Mouse (Mus musculus): ENCODE data around the gene Gm20388. TPM values are rescaled to one million over a fixed set of nuclear protein-coding genes. Genes with fewer than 3 reads are reported as not detected.

Gene Gm20388
- polyA plus RNA-seq, 1 experiment from 2014 or later: not detected

DNA sequence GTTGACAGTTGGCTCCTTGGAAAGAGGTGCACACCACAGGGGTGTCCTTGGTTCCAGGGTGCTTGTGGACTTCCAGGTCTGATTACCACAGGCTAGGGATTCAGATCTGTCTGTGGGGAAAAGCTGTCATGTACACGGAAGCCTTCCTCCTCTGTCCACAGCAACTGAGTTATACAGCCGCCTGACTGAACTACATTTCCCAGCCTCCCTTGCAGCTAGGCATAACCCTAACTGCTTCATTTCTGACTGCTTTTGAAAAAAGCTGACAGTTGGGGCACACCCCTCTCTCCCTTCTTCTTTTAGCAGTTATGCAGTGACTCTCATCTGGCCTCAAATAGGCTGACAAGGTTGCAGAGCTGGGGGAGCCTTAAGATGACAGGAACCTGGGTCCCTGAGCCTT, 901.3 kb downstream of the Gm20388 start:
- no peak for ATAC-seq (ENCODE audit: insufficient number of reproducible peaks, low FRiP score, low TSS enrichment, low read depth)
- no peaks in the 10 kb centered on the region for H3K36me3 ChIP-seq (ENCODE audit: control insufficient read depth, insufficient read depth, low read length)
- no peaks in the 10 kb centered on the region for H3K9me3 ChIP-seq (ENCODE audit: control insufficient read depth, low read length)
- H3K27me3 ChIP-seq (ENCODE audit: control insufficient read depth, insufficient read depth, low read length): peaks cover 2% of the 10 kb centered on the region; the same call in 1 of the 2 replicates
- H3K9ac ChIP-seq (ENCODE audit: low read length): no peak overlapping the region
- no peak overlapping the region for H3K4me3 ChIP-seq (ENCODE audit: low read depth, low read length)
- 85% methylated on average over 2 of the region's 2 CpGs for WGBS
- no peak for DNase-seq (ENCODE audit: low spot score)
- no peaks in the 10 kb centered on the region for H3K4me1 ChIP-seq (ENCODE audit: control insufficient read depth, insufficient read depth, low read length)
- H3K27ac ChIP-seq (replicated peaks; ENCODE audit: low read depth, low read length): no peak overlapping the region
- no peak overlapping the region for H3K4me2 ChIP-seq (ENCODE audit: low read depth, severe bottlenecking)

DNA sequence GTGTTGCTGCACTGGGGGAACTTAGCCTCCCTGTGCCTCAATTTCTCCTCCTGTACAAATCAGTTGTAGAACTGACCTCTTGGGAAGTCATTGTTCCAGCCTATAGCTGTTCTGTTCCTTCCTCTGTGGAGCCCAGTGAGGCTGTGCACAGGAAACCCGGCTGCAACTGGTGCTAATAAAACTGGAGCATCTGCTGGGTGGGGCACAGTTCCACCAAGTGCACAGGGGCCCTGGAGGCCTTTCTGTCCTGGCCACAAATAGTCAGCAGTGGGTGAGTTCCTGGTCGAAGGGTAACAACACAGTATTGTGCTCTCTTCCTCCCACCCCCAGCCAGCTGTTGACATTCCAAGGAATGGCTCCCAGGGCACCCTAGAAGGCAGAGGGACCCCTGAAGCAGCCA, 902.4 kb downstream of the Gm20388 start:
- WGBS: 60% methylated on average over 2 of the region's 2 CpGs
- ATAC-seq (ENCODE audit: insufficient number of reproducible peaks, low FRiP score, low TSS enrichment, low read depth): no peak
- Histone ChIP-seq H3K27ac (replicated peaks; ENCODE audit: low read depth, low read length) (no peak overlapping the region), H3K9ac (ENCODE audit: low read length) (no peak overlapping the region), H3K4me2 (ENCODE audit: low read depth, severe bottlenecking) (no peak overlapping the region), H3K36me3 (ENCODE audit: control insufficient read depth, insufficient read depth, low read length) (no peaks in the 10 kb centered on the region), H3K9me3 (ENCODE audit: control insufficient read depth, low read length) (no peaks in the 10 kb centered on the region), H3K4me3 (ENCODE audit: low read depth, low read length) (no peak overlapping the region), H3K27me3 (ENCODE audit: control insufficient read depth, insufficient read depth, low read length) (peaks cover 2% of the 10 kb centered on the region; the same call in 1 of the 2 replicates), H3K4me1 (ENCODE audit: control insufficient read depth, insufficient read depth, low read length) (no peaks in the 10 kb centered on the region)
- DNase-seq (ENCODE audit: low spot score): no peak

DNA sequence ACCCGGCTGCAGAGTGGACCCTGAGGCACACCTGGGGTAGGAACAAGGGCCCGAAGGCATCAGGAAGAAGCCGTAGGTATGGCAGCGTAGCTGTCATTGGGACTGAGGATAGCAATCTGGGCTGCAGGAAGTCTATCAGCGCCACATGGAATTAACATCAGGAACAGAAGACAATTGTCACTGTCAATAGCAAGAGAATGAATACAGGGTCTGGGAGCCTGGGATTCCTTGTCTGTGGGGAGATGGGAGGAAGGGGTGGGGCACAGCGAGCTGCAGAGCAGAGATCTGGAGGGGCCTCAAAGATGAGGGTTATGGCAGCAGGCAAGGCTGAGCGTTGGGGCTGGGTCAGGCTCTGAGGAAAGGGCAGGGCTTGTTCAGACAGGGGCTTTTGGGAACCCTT, 903.2 kb downstream of the Gm20388 start:
- no peaks in the 10 kb centered on the region for H3K36me3 ChIP-seq (ENCODE audit: control insufficient read depth, insufficient read depth, low read length)
- no peak overlapping the region for H3K4me3 ChIP-seq (ENCODE audit: low read depth, low read length)
- ATAC-seq (ENCODE audit: insufficient number of reproducible peaks, low FRiP score, low TSS enrichment, low read depth): no peak
- no peak overlapping the region for H3K9ac ChIP-seq (ENCODE audit: low read length)
- no peak overlapping the region for H3K4me2 ChIP-seq (ENCODE audit: low read depth, severe bottlenecking)
- 82% methylated on average over 7 of the region's 7 CpGs for WGBS
- H3K4me1 ChIP-seq (ENCODE audit: control insufficient read depth, insufficient read depth, low read length): no peaks in the 10 kb centered on the region
- no peaks in the 10 kb centered on the region for H3K9me3 ChIP-seq (ENCODE audit: control insufficient read depth, low read length)
- DNase-seq (ENCODE audit: low spot score): no peak
- no peak overlapping the region for H3K27ac ChIP-seq (replicated peaks; ENCODE audit: low read depth, low read length)
- peaks cover 2% of the 10 kb centered on the region; the same call in 1 of the 2 replicates for H3K27me3 ChIP-seq (ENCODE audit: control insufficient read depth, insufficient read depth, low read length)

DNA sequence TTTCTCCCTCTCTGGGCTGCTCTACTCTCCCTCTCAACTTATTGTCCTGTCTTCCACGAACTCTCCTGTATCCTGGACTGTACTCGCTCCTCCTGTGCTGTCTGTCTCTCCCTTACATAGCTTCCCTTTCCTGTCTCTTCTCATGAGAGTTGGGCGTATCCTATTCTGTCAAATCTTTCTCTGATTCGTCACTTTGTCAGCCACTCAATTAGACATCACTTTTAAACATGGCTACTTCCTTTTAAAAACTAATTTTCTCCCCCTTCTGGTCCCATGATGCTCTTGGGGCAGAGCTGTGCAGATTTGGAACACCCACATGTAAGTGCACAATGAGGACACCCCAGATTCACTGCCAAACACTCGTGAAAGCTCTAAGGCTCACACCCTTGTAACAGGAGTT, 905.7 kb downstream of the Gm20388 start:
- Histone ChIP-seq H3K9me3 (ENCODE audit: control insufficient read depth, low read length) (0 out of 2 replicates have a peak, but pooled peaks cover 3% of the 10 kb centered on the region), H3K4me2 (ENCODE audit: low read depth, severe bottlenecking) (no peak overlapping the region), H3K9ac (ENCODE audit: low read length) (no peak overlapping the region), H3K4me1 (ENCODE audit: control insufficient read depth, insufficient read depth, low read length) (no peaks in the 10 kb centered on the region), H3K36me3 (ENCODE audit: control insufficient read depth, insufficient read depth, low read length) (no peaks in the 10 kb centered on the region), H3K27me3 (ENCODE audit: control insufficient read depth, insufficient read depth, low read length) (peaks cover 2% of the 10 kb centered on the region; the same call in 1 of the 2 replicates), H3K4me3 (ENCODE audit: low read depth, low read length) (no peak overlapping the region), H3K27ac (replicated peaks; ENCODE audit: low read depth, low read length) (no peak overlapping the region)
- WGBS: 86% methylated on average over 5 of the region's 5 CpGs
- DNase-seq (ENCODE audit: low spot score) (no peak), ATAC-seq (ENCODE audit: insufficient number of reproducible peaks, low FRiP score, low TSS enrichment, low read depth) (no peak)

DNA sequence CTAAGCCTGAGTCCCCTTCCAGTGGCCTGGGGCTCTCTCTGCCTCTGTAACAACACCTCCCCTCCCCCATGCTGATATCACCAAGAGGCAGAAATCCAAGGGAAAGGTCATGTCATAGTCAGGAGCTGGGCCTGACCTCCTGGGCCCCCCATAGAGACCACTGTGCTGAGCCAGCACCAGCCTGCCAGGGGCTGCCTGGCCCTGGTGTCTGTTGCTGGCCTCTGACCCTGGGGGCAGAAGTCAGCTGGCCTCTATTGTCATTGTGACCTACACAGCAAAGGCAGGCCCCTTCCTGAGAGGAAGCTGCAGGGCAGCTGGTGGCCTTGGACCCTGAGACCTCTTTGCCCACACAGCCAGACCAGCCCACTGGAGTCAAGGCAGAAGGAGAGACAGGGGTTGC, 909.3 kb downstream of the Gm20388 start:
- H3K27me3 ChIP-seq (ENCODE audit: control insufficient read depth, insufficient read depth, low read length): peaks cover 2% of the 10 kb centered on the region; the same call in 1 of the 2 replicates
- H3K27ac ChIP-seq (replicated peaks; ENCODE audit: low read depth, low read length): no peak overlapping the region
- H3K4me1 ChIP-seq (ENCODE audit: control insufficient read depth, insufficient read depth, low read length): no peaks in the 10 kb centered on the region
- no peaks in the 10 kb centered on the region for H3K36me3 ChIP-seq (ENCODE audit: control insufficient read depth, insufficient read depth, low read length)
- no peak for DNase-seq (ENCODE audit: low spot score)
- H3K4me2 ChIP-seq (ENCODE audit: low read depth, severe bottlenecking): no peak overlapping the region
- 0 out of 2 replicates have a peak, but pooled peaks cover 3% of the 10 kb centered on the region for H3K9me3 ChIP-seq (ENCODE audit: control insufficient read depth, low read length)
- no peak overlapping the region for H3K9ac ChIP-seq (ENCODE audit: low read length)
- H3K4me3 ChIP-seq (ENCODE audit: low read depth, low read length): no peak overlapping the region
- no peak for ATAC-seq (ENCODE audit: insufficient number of reproducible peaks, low FRiP score, low TSS enrichment, low read depth)

DNA sequence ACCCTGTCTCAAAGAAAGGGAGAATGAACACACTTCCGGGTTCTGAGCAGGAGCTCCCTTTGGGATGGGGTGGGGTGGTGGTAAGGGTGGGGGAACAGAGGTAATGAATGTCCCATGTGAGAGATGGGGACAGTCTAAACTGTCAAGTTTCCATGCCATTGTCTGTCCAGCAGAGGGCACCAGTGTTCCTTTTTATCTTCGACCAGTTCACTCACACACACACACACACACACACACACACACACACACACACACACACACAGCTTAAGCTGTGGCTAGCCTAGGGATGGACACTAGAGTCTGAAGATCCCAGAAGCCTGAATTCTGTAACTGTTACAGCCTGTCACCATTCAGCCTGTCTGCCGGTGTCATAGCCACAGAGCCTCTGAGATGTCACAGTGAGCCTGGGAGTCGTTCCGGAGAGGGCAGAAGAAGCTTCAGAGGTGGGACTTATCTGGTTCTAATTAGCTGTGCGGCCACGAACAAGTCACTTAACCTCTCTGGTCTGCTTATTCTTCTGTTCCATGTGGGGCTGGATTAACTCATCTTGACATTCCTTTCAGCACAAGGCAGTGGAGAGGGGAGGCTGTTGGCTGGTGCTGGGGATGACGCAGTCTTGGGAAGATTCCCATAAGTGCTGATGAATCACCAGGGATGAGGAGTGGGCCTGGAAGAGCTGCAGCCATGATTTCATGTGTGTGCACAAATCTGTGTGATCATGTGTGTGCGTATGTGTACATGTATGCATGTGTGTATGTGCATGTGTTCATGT, 910.9 kb downstream of the Gm20388 start:
- Histone ChIP-seq H3K36me3 (ENCODE audit: control insufficient read depth, insufficient read depth, low read length) (no peaks in the 10 kb centered on the region), H3K4me3 (ENCODE audit: low read depth, low read length) (no peak overlapping the region), H3K4me1 (ENCODE audit: control insufficient read depth, insufficient read depth, low read length) (no peaks in the 10 kb centered on the region), H3K27ac (replicated peaks; ENCODE audit: low read depth, low read length) (no peak overlapping the region), H3K9me3 (ENCODE audit: control insufficient read depth, low read length) (0 out of 2 replicates have a peak, but pooled peaks cover 3% of the 10 kb centered on the region), H3K27me3 (ENCODE audit: control insufficient read depth, insufficient read depth, low read length) (peaks cover 4% of the 10 kb centered on the region), H3K4me2 (ENCODE audit: low read depth, severe bottlenecking) (no peak overlapping the region), H3K9ac (ENCODE audit: low read length) (no peak overlapping the region)
- ATAC-seq (ENCODE audit: insufficient number of reproducible peaks, low FRiP score, low TSS enrichment, low read depth) (no peak), DNase-seq (ENCODE audit: low spot score) (peak; percentile 76)
- WGBS: 25% methylated on average over 9 of the region's 9 CpGs

DNA sequence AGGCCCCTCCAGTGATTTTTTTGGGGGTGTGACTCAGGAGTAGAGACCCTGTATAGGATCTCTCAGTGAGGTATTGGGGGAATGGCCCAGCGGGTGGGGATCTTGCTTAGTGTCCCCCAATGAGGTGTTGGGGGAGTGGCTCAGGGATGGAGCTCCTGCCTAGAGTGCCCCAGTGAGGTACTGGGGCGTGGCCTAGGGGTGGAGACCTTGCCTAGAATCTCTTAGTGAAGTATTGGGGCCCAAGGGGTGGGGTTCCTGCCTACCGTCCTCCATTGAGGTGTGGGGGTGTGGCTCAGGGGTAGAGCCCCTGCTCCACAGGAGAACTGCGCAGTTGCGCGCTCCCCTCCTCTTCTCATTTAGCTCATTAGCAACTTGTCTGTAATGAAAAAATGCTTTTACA, 912.7 kb downstream of the Gm20388 start:
- H3K4me1 ChIP-seq (ENCODE audit: control insufficient read depth, insufficient read depth, low read length): peaks cover 3% of the 10 kb centered on the region; the same call in 1 of the 2 replicates
- peaks cover 5% of the 10 kb centered on the region for H3K27me3 ChIP-seq (ENCODE audit: control insufficient read depth, insufficient read depth, low read length)
- H3K4me3 ChIP-seq (ENCODE audit: low read depth, low read length): no peak overlapping the region
- H3K9me3 ChIP-seq (ENCODE audit: control insufficient read depth, low read length): 0 out of 2 replicates have a peak, but pooled peaks cover 3% of the 10 kb centered on the region
- H3K9ac ChIP-seq (ENCODE audit: low read length): no peak overlapping the region
- ATAC-seq (ENCODE audit: insufficient number of reproducible peaks, low FRiP score, low TSS enrichment, low read depth): no peak
- 48% methylated on average over 6 of the region's 6 CpGs for WGBS
- H3K36me3 ChIP-seq (ENCODE audit: control insufficient read depth, insufficient read depth, low read length): no peaks in the 10 kb centered on the region
- DNase-seq (ENCODE audit: low spot score): no peak
- H3K27ac ChIP-seq (replicated peaks; ENCODE audit: low read depth, low read length): no peak overlapping the region
- H3K4me2 ChIP-seq (ENCODE audit: low read depth, severe bottlenecking): no peak overlapping the region

DNA sequence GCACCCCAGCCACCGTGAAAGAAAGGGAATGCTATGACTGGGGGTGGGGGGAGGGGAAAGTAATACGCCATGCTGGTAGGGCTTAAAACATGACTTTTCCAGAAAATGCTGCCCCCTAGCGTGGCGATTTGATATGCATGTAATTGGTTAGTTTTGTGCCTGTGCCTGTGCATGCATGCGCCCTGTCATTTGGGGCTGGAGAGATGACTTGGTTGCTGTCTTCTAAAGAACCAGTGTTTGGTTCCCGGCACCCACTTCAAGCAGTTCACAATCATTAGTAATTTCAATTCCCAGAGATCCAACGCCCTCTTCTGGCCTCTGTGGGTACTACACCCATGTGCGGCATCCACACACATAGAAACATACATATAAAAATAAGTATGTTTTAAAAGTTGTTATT, 913.2 kb downstream of the Gm20388 start:
- H3K4me1 ChIP-seq (ENCODE audit: control insufficient read depth, insufficient read depth, low read length): peaks cover 3% of the 10 kb centered on the region; the same call in 1 of the 2 replicates
- H3K4me3 ChIP-seq (ENCODE audit: low read depth, low read length): no peak overlapping the region
- H3K27ac ChIP-seq (replicated peaks; ENCODE audit: low read depth, low read length): no peak overlapping the region
- DNase-seq (ENCODE audit: low spot score) (no peak), ATAC-seq (ENCODE audit: insufficient number of reproducible peaks, low FRiP score, low TSS enrichment, low read depth) (no peak)
- no peak overlapping the region for H3K9ac ChIP-seq (ENCODE audit: low read length)
- H3K4me2 ChIP-seq (ENCODE audit: low read depth, severe bottlenecking): no peak overlapping the region
- no peaks in the 10 kb centered on the region for H3K36me3 ChIP-seq (ENCODE audit: control insufficient read depth, insufficient read depth, low read length)
- 60% methylated on average over 8 of the region's 8 CpGs for WGBS
- 0 out of 2 replicates have a peak, but pooled peaks cover 3% of the 10 kb centered on the region for H3K9me3 ChIP-seq (ENCODE audit: control insufficient read depth, low read length)
- H3K27me3 ChIP-seq (ENCODE audit: control insufficient read depth, insufficient read depth, low read length): peaks cover 7% of the 10 kb centered on the region
